Mouse (Mus musculus) embryonic facial prominence, embryonic 15.5 days (tissue): Measurements from ENCODE around the gene Sod2. TPM values are rescaled to one million over a fixed set of nuclear protein-coding genes. Genes with fewer than 3 reads are reported as not detected.

Experiments
- polyA plus RNA-seq: library from polyadenylated mRNA; unstranded; fragments of >200 nt; fragmentation: Nextera tagmentation; extraction: Ambion mirVana; gene quantifications from 2 replicates; pipeline ENCODE4 v1.2.1, GENCODE M21; 2015

Gene Sod2
- polyA plus RNA-seq, 1 experiment from 2014 or later = 98.5 TPM

Other genes starting within 250 kb of the Sod2 start
- gene Igf2r, start 237.2 kb upstream of the Sod2 start, polyA plus RNA-seq = 39.8 and 44.2 TPM in 2 replicates
- gene Mas1, start 138.7 kb upstream of the Sod2 start, polyA plus RNA-seq = 1.2 and 1.4 TPM in 2 replicates
- gene Mrgprh, start 130.8 kb upstream of the Sod2 start, polyA plus RNA-seq = 0.13 and 0.27 TPM in 2 replicates
- gene Pnldc1, start 96.6 kb upstream of the Sod2 start, polyA plus RNA-seq = 2.5 and 3.8 TPM in 2 replicates
- gene Tcp1, start 91.1 kb upstream of the Sod2 start, polyA plus RNA-seq = 352 and 356 TPM in 2 replicates
- 135 TPM in 2 replicates for gene Mrpl18, start 90.5 kb upstream of the Sod2 start, polyA plus RNA-seq
- gene Acat3, start 66.2 kb upstream of the Sod2 start, polyA plus RNA-seq = 0.60 and 1.2 TPM in 2 replicates
- gene Acat2, start 46.1 kb upstream of the Sod2 start, polyA plus RNA-seq = 121 and 128 TPM in 2 replicates
- gene Wtap, start 12.7 kb upstream of the Sod2 start, polyA plus RNA-seq = 120 and 125 TPM in 2 replicates
- gene Gpr31b, start 45.5 kb downstream of the Sod2 start, polyA plus RNA-seq = 0.30 TPM in 1 of 2 replicates, not detected in the other
- gene Tcp10b, start 54.3 kb downstream of the Sod2 start, polyA plus RNA-seq = 0.27 and 0.29 TPM in 2 replicates
- gene Unc93a, start 125.0 kb downstream of the Sod2 start, polyA plus RNA-seq = not detected in 2 replicates
- gene Smok2a, start 214.3 kb downstream of the Sod2 start, polyA plus RNA-seq = not detected in 2 replicates
- gene Smok2b, start 223.4 kb downstream of the Sod2 start, polyA plus RNA-seq = not detected in 2 replicates